Mouse (Mus musculus) midbrain, embryonic 16.5 days (tissue): ENCODE measurements around the gene Thrap3. TPM values are rescaled to one million over a fixed set of nuclear protein-coding genes. Genes with fewer than 3 reads are reported as not detected.

ENCODE experiments used
- ATAC-seq: fragments of 200-750 bp; cut with Nextera tagmentation; 2 replicates; pipeline ENCODE4 v1.8.0; 2017; ENCODE audit warnings: moderate TSS enrichment
- H3K27ac ChIP-seq: fragments of 300-500 bp; sonication (generic); 2 replicates; pipeline ENCODE4 v1.5.1; 2014; ENCODE audit warnings: mild to moderate bottlenecking, low read length, mixed read lengths
- H3K27me3 ChIP-seq: fragments of 300-500 bp; sonication (generic); 2 replicates; pipeline ENCODE4 v1.6.1; 2014; ENCODE audit warnings: low read depth, low read length, mixed read lengths; ENCODE audit not compliant: control insufficient read depth, insufficient read depth
- H3K36me3 ChIP-seq: fragments of 300-500 bp; sonication (generic); 2 replicates; pipeline ENCODE4 v1.6.1; 2014; ENCODE audit warnings: mild to moderate bottlenecking, low read length, moderate library complexity, mixed read lengths; ENCODE audit not compliant: control insufficient read depth, insufficient read depth
- H3K4me1 ChIP-seq: fragments of 300-500 bp; sonication (generic); 2 replicates; pipeline ENCODE4 v1.6.1; 2014; ENCODE audit warnings: mild to moderate bottlenecking, low read length, mixed read lengths; ENCODE audit not compliant: control insufficient read depth, insufficient read depth
- H3K4me2 ChIP-seq: fragments of 300-500 bp; sonication (generic); 2 replicates; pipeline ENCODE4 v1.6.1; 2014; ENCODE audit warnings: mild to moderate bottlenecking, low read length, mixed read lengths
- H3K4me3 ChIP-seq: fragments of 300-500 bp; sonication (generic); 2 replicates; pipeline ENCODE4 v1.5.1; 2014; ENCODE audit warnings: low read depth, mild to moderate bottlenecking, low read length, moderate library complexity, mixed read lengths
- H3K9ac ChIP-seq: fragments of 300-500 bp; sonication (generic); 2 replicates; pipeline ENCODE4 v1.6.1; 2014; ENCODE audit warnings: low read depth, low read length, mixed read lengths
- H3K9me3 ChIP-seq: fragments of 300-500 bp; sonication (generic); replicated peaks from 2 replicates; pipeline ENCODE4 v1.6.1; 2014; ENCODE audit warnings: mild to moderate bottlenecking, low read length, mixed read lengths; ENCODE audit not compliant: control insufficient read depth, poor library complexity, severe bottlenecking
- WGBS: fragments of 180-500 bp; shearing (Covaris S2); extraction: QIAGEN DNeasy Blood & Tissue Kit; methylation state at CpG from one replicate; pipeline ENCODE4 v1.1.7; 2014; 5-methylcytosine and 5-hydroxymethylcytosine counted together
- polyA plus RNA-seq: library from polyadenylated mRNA; unstranded; fragments of >200 nt; fragmentation: Nextera tagmentation; extraction: Ambion mirVana; gene quantifications from 2 replicates; pipeline ENCODE4 v1.2.1, GENCODE M21; 2015

Gene Thrap3
- polyA plus RNA-seq, 1 experiment from 2014 or later: 124 TPM

- Histone ChIP-seq H3K36me3 (no peaks in the 10 kb centered on the region), H3K9ac (peak overlapping the region; percentile 63), H3K4me2 (peak overlapping the region; percentile 73), H3K27ac (peak overlapping the region; percentile 95), H3K27me3 (no peaks in the 10 kb centered on the region), H3K4me3 (peak overlapping the region; percentile 83), H3K4me1 (peaks cover 25% of the 10 kb centered on the region), H3K9me3 (no peaks in the 10 kb centered on the region)
- WGBS: 78% methylated on average over 10 of the region's 10 CpGs
- ATAC-seq: no peak
Observed at GRCm38 (mm10) chr4:126203336-126203895, 856 bp upstream of the Thrap3 start.

- Histone ChIP-seq H3K36me3 (no peaks in the 10 kb centered on the region), H3K27ac (peak overlapping the region; percentile 95), H3K9me3 (no peaks in the 10 kb centered on the region), H3K27me3 (no peaks in the 10 kb centered on the region), H3K9ac (peak overlapping the region; percentile 81), H3K4me1 (peaks cover 25% of the 10 kb centered on the region), H3K4me3 (peak overlapping the region; percentile 83), H3K4me2 (peak overlapping the region; percentile 75)
- under 1% methylated on average over 28 of the region's 28 CpGs for WGBS
- ATAC-seq: no peak
Observed at GRCm38 (mm10) chr4:126201514-126202302, 852 bp downstream of the Thrap3 start.

- H3K9ac ChIP-seq: no peak overlapping the region
- H3K36me3 ChIP-seq: no peaks in the 10 kb centered on the region
- peaks cover 25% of the 10 kb centered on the region for H3K4me1 ChIP-seq
- no peak overlapping the region for H3K27ac ChIP-seq
- H3K27me3 ChIP-seq: no peaks in the 10 kb centered on the region
- H3K4me3 ChIP-seq: peak overlapping the region; percentile 83; the same call in 1 of the 2 replicates
- H3K9me3 ChIP-seq: no peaks in the 10 kb centered on the region
- 71% methylated on average over 2 of the region's 2 CpGs for WGBS
- peak overlapping the region; percentile 75 for H3K4me2 ChIP-seq
- no peak for ATAC-seq
Observed at GRCm38 (mm10) chr4:126200656-126201055, 1.9 kb downstream of the Thrap3 start.

GRCm38 (mm10) chr4:126200036-126200435 is 2.5 kb downstream of the Thrap3 start:
- no peak overlapping the region for H3K9ac ChIP-seq
- H3K4me1 ChIP-seq: peaks cover 25% of the 10 kb centered on the region
- no peaks in the 10 kb centered on the region for H3K27me3 ChIP-seq
- no peaks in the 10 kb centered on the region for H3K9me3 ChIP-seq
- ATAC-seq: no peak
- H3K4me3 ChIP-seq: no peak overlapping the region
- H3K4me2 ChIP-seq: no peak overlapping the region
- H3K36me3 ChIP-seq: no peaks in the 10 kb centered on the region
- H3K27ac ChIP-seq: no peak overlapping the region
- WGBS: 61% methylated on average over 1 of the region's 1 CpGs

GRCm38 (mm10) chr4:126199556-126199955 is 3.0 kb downstream of the Thrap3 start:
- Histone ChIP-seq H3K27ac (no peak overlapping the region), H3K27me3 (no peaks in the 10 kb centered on the region), H3K4me1 (peaks cover 25% of the 10 kb centered on the region), H3K36me3 (no peaks in the 10 kb centered on the region), H3K4me3 (no peak overlapping the region), H3K9me3 (no peaks in the 10 kb centered on the region), H3K4me2 (no peak overlapping the region; the same call in 1 of the 2 replicates), H3K9ac (no peak overlapping the region)
- 89% methylated on average over 6 of the region's 6 CpGs for WGBS
- ATAC-seq: no peak

- Histone ChIP-seq H3K4me3 (no peak overlapping the region), H3K27me3 (no peaks in the 10 kb centered on the region), H3K27ac (no peak overlapping the region), H3K4me2 (no peak overlapping the region), H3K9ac (no peak overlapping the region), H3K4me1 (peaks cover 23% of the 10 kb centered on the region), H3K36me3 (peaks cover 3% of the 10 kb centered on the region; the same call in 1 of the 2 replicates), H3K9me3 (no peaks in the 10 kb centered on the region)
- 74% methylated on average over 3 of the region's 3 CpGs for WGBS
- no peak for ATAC-seq
Observed at GRCm38 (mm10) chr4:126197485-126197884, 5.1 kb downstream of the Thrap3 start.

GRCm38 (mm10) chr4:126194916-126195315 is 7.6 kb downstream of the Thrap3 start:
- ATAC-seq: no peak
- H3K4me1 ChIP-seq: peaks cover 8% of the 10 kb centered on the region
- H3K27ac ChIP-seq: no peak overlapping the region
- no peak overlapping the region for H3K4me2 ChIP-seq
- peaks cover 3% of the 10 kb centered on the region; the same call in 1 of the 2 replicates for H3K36me3 ChIP-seq
- no peak overlapping the region for H3K9ac ChIP-seq
- H3K27me3 ChIP-seq: no peaks in the 10 kb centered on the region
- H3K4me3 ChIP-seq: no peak overlapping the region
- 97% methylated on average over 4 of the region's 4 CpGs for WGBS
- no peaks in the 10 kb centered on the region for H3K9me3 ChIP-seq

- Histone ChIP-seq H3K4me1 (peaks cover 3% of the 10 kb centered on the region; the same call in 1 of the 2 replicates), H3K9me3 (no peaks in the 10 kb centered on the region), H3K9ac (no peak overlapping the region), H3K27ac (no peak overlapping the region), H3K4me3 (no peak overlapping the region), H3K4me2 (no peak overlapping the region), H3K27me3 (no peaks in the 10 kb centered on the region), H3K36me3 (peaks cover 3% of the 10 kb centered on the region; the same call in 1 of the 2 replicates)
- no peak for ATAC-seq
Observed at GRCm38 (mm10) chr4:126194216-126194615, 8.3 kb downstream of the Thrap3 start.

- no peak for ATAC-seq
- Histone ChIP-seq H3K4me3 (no peak overlapping the region), H3K36me3 (peaks cover 3% of the 10 kb centered on the region; the same call in 1 of the 2 replicates), H3K27ac (no peak overlapping the region), H3K27me3 (no peaks in the 10 kb centered on the region), H3K9ac (no peak overlapping the region), H3K9me3 (no peaks in the 10 kb centered on the region), H3K4me2 (no peak overlapping the region), H3K4me1 (no peaks in the 10 kb centered on the region; the same call in 1 of the 2 replicates)
- WGBS: 91% methylated on average over 2 of the region's 2 CpGs
Observed at GRCm38 (mm10) chr4:126190636-126191035, 11.9 kb downstream of the Thrap3 start.
